Mouse (Mus musculus): ENCODE results near the gene Ran.
"Not testable (repeated sequence)": the region's sequence is repeated elsewhere in the genome, so short reads cannot be mapped to it uniquely, and the experiment has no call there.

Ran gene

DNA sequence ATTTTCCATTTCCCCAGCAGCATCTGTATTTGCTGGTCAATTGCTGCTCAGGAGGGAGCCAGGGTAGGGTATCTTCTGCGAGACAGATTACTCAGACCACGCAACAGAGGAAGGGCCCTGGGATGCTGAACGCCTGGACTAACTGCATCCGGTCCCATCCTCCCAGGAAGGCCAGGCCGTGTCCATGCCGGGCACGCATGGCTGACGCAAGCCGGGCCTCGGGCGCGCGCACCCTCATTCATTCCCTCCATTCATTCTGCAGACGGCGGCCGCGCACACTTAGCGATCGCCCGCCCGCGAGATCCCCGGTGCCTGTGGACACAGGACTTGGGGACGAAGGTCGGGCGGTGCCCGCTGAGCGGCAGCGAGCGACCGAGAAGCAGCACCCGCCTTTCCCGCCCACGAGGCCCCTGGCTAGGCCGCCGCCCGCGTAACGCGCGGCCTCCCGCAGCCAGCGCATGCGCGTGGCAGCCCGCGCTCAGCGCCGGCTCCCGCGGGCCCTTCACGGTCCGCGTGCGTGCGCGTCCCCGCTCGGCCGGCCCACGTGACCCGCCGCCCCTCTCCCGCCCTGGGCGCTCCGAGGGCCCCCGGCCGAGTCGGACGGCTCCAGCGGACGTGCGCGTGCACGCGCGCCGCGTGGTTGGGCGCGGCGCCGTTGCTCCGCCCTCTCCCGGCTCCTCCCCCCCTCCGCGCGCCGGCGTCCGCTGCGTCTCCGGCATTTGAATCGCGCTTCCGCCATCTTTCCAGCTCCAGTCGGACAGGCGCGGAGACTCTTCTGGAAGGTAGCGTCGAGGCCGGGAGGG lies at the start of gene Ran:
Ran (plus strand) TSS at position 573 of the 803 bp plus-strand sequence.
- ATAC-seq (ENCODE audit: insufficient number of reproducible peaks, low FRiP score, low TSS enrichment): peak; percentile 82

- ATAC-seq (ENCODE audit: insufficient number of reproducible peaks, low FRiP score, low TSS enrichment): no peak
These were observed 49.0 kb upstream of the Ran start for GRCm38 (mm10) chr5:128970878-128971277.

GRCm38 (mm10) chr5:128971298-128971697 lies 48.6 kb upstream of the Ran start:
- ATAC-seq (ENCODE audit: insufficient number of reproducible peaks, low FRiP score, low TSS enrichment): no peak

DNA sequence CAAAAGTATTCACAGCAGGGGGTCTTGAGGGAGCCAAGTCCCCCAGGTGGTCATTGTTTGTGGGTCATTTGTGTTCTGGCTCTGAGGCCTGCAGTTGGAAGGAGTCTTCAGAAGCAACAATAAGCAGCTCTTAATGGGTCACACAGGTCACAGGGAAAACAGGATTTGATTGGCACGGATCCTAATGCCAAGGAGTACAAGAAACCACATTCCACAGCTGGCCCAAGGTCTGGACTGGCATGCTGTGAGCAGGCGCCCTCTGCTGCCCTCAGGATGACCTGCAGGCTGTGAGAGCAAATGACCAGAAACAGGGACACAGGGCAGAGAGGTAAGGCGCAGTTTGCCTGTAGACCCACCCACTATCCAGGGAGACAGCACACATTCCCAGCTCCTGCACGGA lies 43.6 kb upstream of the Ran start:
- no peak for ATAC-seq (ENCODE audit: insufficient number of reproducible peaks, low FRiP score, low TSS enrichment)

GRCm38 (mm10) chr5:128977466-128977865 lies 42.4 kb upstream of the Ran start:
- not testable (repeated sequence) for ATAC-seq (ENCODE audit: insufficient number of reproducible peaks, low FRiP score, low TSS enrichment)

- ATAC-seq (ENCODE audit: insufficient number of reproducible peaks, low FRiP score, low TSS enrichment): no peak
These were observed 40.9 kb upstream of the Ran start for GRCm38 (mm10) chr5:128978957-128979356.

GRCm38 (mm10) chr5:128980857-128981256 lies 39.0 kb upstream of the Ran start:
- no peak for ATAC-seq (ENCODE audit: insufficient number of reproducible peaks, low FRiP score, low TSS enrichment)

- peak; percentile 58; the same call in 1 of the 2 replicates for ATAC-seq (ENCODE audit: insufficient number of reproducible peaks, low FRiP score, low TSS enrichment)
These were observed 38.3 kb upstream of the Ran start for GRCm38 (mm10) chr5:128981607-128982006.

DNA sequence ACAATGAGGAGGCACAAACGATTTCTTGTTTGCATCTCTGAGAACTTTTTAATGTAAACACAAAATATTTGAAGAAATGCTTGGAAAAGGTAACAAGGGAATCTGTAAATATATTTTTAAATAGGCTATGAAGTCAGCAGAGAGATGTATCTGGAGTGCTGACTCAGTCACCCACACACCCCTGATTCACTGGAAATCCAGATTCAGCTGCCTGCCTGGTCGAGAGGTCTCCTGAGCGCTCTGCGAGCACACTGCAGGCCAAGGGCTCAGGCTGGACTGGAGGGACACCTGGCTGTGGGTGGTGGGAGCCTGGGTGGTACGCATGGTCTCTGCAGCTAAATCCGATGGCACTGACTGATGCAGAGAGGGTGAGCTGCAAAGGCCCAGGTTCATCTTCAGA lies 35.3 kb upstream of the Ran start:
- ATAC-seq (ENCODE audit: insufficient number of reproducible peaks, low FRiP score, low TSS enrichment): no peak

GRCm38 (mm10) chr5:128985946-128986345 lies 33.9 kb upstream of the Ran start:
- no peak for ATAC-seq (ENCODE audit: insufficient number of reproducible peaks, low FRiP score, low TSS enrichment)

GRCm38 (mm10) chr5:128987141-128987954 lies 32.5 kb upstream of the Ran start:
- no peak for ATAC-seq (ENCODE audit: insufficient number of reproducible peaks, low FRiP score, low TSS enrichment)

- ATAC-seq (ENCODE audit: insufficient number of reproducible peaks, low FRiP score, low TSS enrichment): no peak
These were observed 19.0 kb upstream of the Ran start for GRCm38 (mm10) chr5:129000706-129001468.

DNA sequence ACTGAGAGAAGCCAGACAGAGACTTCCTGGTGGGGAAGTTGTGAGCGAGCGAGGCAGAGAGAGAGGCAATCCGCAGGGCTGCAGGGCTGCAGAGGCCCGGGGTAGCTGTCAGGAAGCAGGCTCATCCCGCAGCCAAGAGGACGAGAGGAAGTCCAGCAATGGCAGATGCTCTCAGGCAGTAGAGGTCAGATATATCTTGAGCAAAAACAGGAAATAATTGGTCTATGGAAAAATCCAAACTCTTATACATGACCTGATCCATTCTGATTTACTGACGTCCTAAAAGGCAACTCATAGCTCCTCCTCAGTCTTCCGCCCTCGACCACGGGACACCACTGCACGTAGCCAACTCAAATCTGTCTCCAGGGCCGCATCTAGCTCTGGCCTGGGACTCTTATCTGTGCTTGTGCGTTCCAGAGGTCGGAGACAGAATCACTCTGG lies 17.3 kb upstream of the Ran start:
- no peak for ATAC-seq (ENCODE audit: insufficient number of reproducible peaks, low FRiP score, low TSS enrichment)

GRCm38 (mm10) chr5:129005416-129005815 lies 14.5 kb upstream of the Ran start:
- ATAC-seq (ENCODE audit: insufficient number of reproducible peaks, low FRiP score, low TSS enrichment): no peak

GRCm38 (mm10) chr5:129006031-129006788 lies 13.7 kb upstream of the Ran start:
- ATAC-seq (ENCODE audit: insufficient number of reproducible peaks, low FRiP score, low TSS enrichment): no peak

GRCm38 (mm10) chr5:129007105-129007957 lies 12.5 kb upstream of the Ran start:
- no peak; the same call in 1 of the 2 replicates for ATAC-seq (ENCODE audit: insufficient number of reproducible peaks, low FRiP score, low TSS enrichment)

DNA sequence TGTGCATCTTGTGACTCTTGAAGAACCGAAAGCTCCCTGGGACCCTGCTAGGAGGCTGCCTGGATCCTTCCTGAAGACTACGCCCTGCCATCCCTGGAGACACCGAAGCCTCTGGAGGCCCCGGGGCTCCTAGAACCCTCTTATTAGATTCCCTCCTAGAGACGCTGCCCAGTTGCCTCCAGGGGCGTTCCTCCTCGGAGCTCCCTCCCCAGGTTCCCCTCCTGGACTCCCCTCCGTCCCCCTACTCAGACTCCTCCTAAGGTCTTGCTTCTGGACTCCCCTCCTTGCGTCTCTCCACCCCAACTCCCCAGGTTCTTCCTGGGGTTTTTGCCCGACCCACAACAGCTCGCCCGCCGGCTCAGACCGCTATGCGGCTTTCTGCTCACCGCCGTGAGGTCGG lies 11.9 kb upstream of the Ran start:
- peak; percentile 42; the same call in 1 of the 2 replicates for ATAC-seq (ENCODE audit: insufficient number of reproducible peaks, low FRiP score, low TSS enrichment)

DNA sequence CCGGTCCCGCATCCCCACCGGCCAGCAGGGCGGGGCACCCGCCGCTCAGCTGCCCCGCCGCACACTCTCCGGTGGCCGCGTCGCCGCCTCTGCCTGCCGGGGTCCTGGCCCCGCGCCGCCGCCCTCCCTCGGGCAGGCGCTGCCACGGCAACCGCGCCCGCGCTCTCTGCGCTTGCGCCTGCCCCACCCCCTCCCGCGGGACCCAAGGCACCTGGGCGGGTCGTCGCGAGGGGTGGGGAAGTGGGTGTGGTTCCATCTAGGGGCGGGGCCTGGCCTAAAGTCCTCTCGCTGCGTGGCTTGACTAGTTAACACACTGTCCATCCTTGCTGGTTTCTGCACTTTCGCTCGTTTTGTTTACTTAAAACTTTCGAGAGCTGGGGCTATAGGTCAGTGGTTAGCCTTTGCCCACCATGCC lies 11.4 kb upstream of the Ran start, which contains the start of gene Stx2:
Stx2 (minus strand) TSS at position 163 of the 415 bp plus-strand sequence.
- ATAC-seq (ENCODE audit: insufficient number of reproducible peaks, low FRiP score, low TSS enrichment): peak; percentile 80

DNA sequence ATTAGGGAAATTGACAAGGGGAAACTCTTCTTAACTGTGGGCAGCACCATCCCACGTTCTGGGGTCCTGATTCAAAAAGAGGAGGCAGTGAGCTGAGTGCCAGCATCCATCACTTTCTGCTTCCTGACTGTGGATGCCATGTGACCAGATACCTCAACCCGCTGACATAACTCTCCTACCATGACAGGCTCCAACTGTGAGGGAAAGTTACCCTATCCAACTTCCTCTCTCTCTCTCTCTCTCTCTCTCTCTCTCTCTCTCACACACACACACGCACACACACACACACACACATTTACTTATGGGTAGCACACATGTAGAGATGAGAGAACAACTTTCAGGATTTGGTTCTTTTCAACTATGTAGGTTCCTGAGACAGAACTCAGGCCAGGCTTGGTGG lies 10.3 kb upstream of the Ran start:
- no peak for ATAC-seq (ENCODE audit: insufficient number of reproducible peaks, low FRiP score, low TSS enrichment)
